Mouse (Mus musculus): Measurements from ENCODE around the gene Mas1.

- no peak for TF ChIP-seq GATA1 (IDR thresholded peaks at IDR 0.05; ENCODE audit: borderline replicate concordance, low read length)
- TF ChIP-seq FLI1 (IDR thresholded peaks at IDR 0.05; ENCODE audit: low read length): no peak
These were observed 16.3 kb downstream of the Mas1 start for GRCm38 (mm10) chr17:12851689-12852088.

All from megakaryocyte, embryonic 14.5 days (primary cell).